Mouse (Mus musculus) midbrain, embryonic 16.5 days (tissue): ENCODE measurements around the gene Igfbp3. TPM values are rescaled to one million over a fixed set of nuclear protein-coding genes. Genes with fewer than 3 reads are reported as not detected.

Experiments used
- ATAC-seq: fragments of 200-750 bp; cut with Nextera tagmentation; 2 replicates; pipeline ENCODE4 v1.8.0; 2017; ENCODE audit warnings: moderate TSS enrichment
- H3K27ac ChIP-seq: fragments of 300-500 bp; sonication (generic); 2 replicates; pipeline ENCODE4 v1.5.1; 2014; ENCODE audit warnings: mild to moderate bottlenecking, low read length, mixed read lengths
- H3K27me3 ChIP-seq: fragments of 300-500 bp; sonication (generic); 2 replicates; pipeline ENCODE4 v1.6.1; 2014; ENCODE audit warnings: low read depth, low read length, mixed read lengths; ENCODE audit not compliant: control insufficient read depth, insufficient read depth
- H3K36me3 ChIP-seq: fragments of 300-500 bp; sonication (generic); 2 replicates; pipeline ENCODE4 v1.6.1; 2014; ENCODE audit warnings: mild to moderate bottlenecking, low read length, moderate library complexity, mixed read lengths; ENCODE audit not compliant: control insufficient read depth, insufficient read depth
- H3K4me1 ChIP-seq: fragments of 300-500 bp; sonication (generic); 2 replicates; pipeline ENCODE4 v1.6.1; 2014; ENCODE audit warnings: mild to moderate bottlenecking, low read length, mixed read lengths; ENCODE audit not compliant: control insufficient read depth, insufficient read depth
- H3K4me2 ChIP-seq: fragments of 300-500 bp; sonication (generic); 2 replicates; pipeline ENCODE4 v1.6.1; 2014; ENCODE audit warnings: mild to moderate bottlenecking, low read length, mixed read lengths
- H3K4me3 ChIP-seq: fragments of 300-500 bp; sonication (generic); 2 replicates; pipeline ENCODE4 v1.5.1; 2014; ENCODE audit warnings: low read depth, mild to moderate bottlenecking, low read length, moderate library complexity, mixed read lengths
- H3K9ac ChIP-seq: fragments of 300-500 bp; sonication (generic); 2 replicates; pipeline ENCODE4 v1.6.1; 2014; ENCODE audit warnings: low read depth, low read length, mixed read lengths
- H3K9me3 ChIP-seq: fragments of 300-500 bp; sonication (generic); replicated peaks from 2 replicates; pipeline ENCODE4 v1.6.1; 2014; ENCODE audit warnings: mild to moderate bottlenecking, low read length, mixed read lengths; ENCODE audit not compliant: control insufficient read depth, poor library complexity, severe bottlenecking
- WGBS: fragments of 180-500 bp; shearing (Covaris S2); extraction: QIAGEN DNeasy Blood & Tissue Kit; methylation state at CpG from one replicate; pipeline ENCODE4 v1.1.7; 2014; 5-methylcytosine and 5-hydroxymethylcytosine counted together
- polyA plus RNA-seq: library from polyadenylated mRNA; unstranded; fragments of >200 nt; fragmentation: Nextera tagmentation; extraction: Ambion mirVana; gene quantifications from 2 replicates; pipeline ENCODE4 v1.2.1, GENCODE M21; 2015

The Igfbp3 gene
- polyA plus RNA-seq, 1 experiment from 2014 or later = 15.6 TPM

DNA sequence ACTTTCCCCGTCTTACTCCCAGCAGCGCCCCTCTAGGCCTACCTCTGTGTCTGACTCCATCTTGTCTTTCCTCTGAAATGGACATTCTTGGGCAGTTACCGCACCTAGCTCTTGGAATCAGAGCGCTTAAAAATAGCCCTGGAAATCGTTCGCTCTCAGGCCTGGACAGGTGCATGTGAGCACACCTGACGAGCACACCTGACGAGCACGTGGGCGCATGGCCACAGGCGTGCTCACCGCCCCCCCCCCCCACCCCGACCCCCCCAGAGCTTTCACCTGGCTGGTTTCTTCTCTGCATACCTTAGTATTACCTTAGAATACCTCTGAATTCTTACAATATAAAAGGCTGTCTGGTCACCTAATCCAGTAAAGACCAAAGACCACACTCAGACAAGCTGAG lies 25.3 kb downstream of the Igfbp3 start, which contains the start of gene Gm11985:
Gene Gm11985 (minus strand): TSS at position 101 of the 400 bp plus-strand sequence.
- no peak for ATAC-seq

DNA sequence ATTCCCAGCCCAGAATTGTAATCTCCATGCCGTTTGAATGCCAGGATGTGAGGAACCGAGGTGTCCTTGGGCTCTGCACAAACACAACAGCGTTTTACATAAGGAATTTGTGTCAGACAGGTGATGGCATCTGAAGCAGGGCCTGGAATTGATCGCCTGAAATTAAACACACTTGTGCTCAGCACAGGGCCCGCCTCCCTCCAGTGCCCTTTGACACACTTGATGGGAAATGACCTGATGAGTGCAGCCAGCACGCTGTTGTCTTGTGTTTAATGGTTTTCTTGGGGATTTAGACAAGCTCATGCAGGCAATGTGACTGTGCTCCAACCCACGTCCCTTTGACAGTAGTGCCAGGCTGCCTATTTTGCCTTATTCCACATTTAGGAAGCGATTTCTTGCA lies 26.3 kb downstream of the Igfbp3 start:
- H3K4me2 ChIP-seq = no peak overlapping the region
- no peaks in the 10 kb centered on the region for H3K27me3 ChIP-seq
- H3K36me3 ChIP-seq = no peaks in the 10 kb centered on the region
- H3K4me1 ChIP-seq = no peaks in the 10 kb centered on the region
- no peak overlapping the region for H3K27ac ChIP-seq
- no peaks in the 10 kb centered on the region for H3K9me3 ChIP-seq
- ATAC-seq = no peak
- H3K4me3 ChIP-seq = no peak overlapping the region
- H3K9ac ChIP-seq = no peak overlapping the region
- 60% methylated on average over 8 of the region's 8 CpGs for WGBS

More for the DNA sequence above, 25.3 kb downstream of the Igfbp3 start, which contains the start of gene Gm11985:
- H3K36me3 ChIP-seq = no peaks in the 10 kb centered on the region
- 88% methylated on average over 13 of the region's 13 CpGs for WGBS
- H3K9me3 ChIP-seq = no peaks in the 10 kb centered on the region
- no peaks in the 10 kb centered on the region for H3K4me1 ChIP-seq
- H3K4me2 ChIP-seq = no peak within 1 kb of the TSS
- no peaks in the 10 kb centered on the region for H3K27me3 ChIP-seq
- H3K9ac ChIP-seq = no peak within 1 kb of the TSS
- H3K4me3 ChIP-seq = no peak within 1 kb of the TSS
- no peak within 1 kb of the TSS for H3K27ac ChIP-seq

DNA sequence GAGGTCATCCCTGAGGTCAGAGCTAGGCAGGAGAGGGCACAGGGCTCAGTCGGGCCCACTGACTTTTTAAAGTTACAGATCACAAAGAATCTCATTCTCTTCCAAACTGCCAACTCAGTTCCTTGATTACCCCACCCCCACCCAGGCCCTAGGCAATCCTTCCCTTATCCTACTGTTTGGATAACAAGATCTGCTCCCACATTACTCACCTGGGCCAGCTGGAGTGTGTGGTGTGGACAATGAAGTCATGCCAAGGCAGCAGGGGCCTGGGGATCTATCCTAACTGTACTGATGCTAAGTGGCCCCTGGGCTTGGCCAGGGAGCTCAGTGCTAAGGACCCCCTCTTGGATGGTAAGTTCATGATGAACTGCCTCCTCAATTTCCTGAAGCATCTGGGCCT lies 29.3 kb downstream of the Igfbp3 start:
- WGBS = 29% methylated on average over 1 of the region's 1 CpGs
- Histone ChIP-seq H3K4me1 (no peaks in the 10 kb centered on the region), H3K9ac (no peak overlapping the region), H3K36me3 (no peaks in the 10 kb centered on the region), H3K4me3 (no peak overlapping the region), H3K9me3 (no peaks in the 10 kb centered on the region), H3K27ac (no peak overlapping the region), H3K27me3 (no peaks in the 10 kb centered on the region), H3K4me2 (no peak overlapping the region)
- no peak for ATAC-seq

DNA sequence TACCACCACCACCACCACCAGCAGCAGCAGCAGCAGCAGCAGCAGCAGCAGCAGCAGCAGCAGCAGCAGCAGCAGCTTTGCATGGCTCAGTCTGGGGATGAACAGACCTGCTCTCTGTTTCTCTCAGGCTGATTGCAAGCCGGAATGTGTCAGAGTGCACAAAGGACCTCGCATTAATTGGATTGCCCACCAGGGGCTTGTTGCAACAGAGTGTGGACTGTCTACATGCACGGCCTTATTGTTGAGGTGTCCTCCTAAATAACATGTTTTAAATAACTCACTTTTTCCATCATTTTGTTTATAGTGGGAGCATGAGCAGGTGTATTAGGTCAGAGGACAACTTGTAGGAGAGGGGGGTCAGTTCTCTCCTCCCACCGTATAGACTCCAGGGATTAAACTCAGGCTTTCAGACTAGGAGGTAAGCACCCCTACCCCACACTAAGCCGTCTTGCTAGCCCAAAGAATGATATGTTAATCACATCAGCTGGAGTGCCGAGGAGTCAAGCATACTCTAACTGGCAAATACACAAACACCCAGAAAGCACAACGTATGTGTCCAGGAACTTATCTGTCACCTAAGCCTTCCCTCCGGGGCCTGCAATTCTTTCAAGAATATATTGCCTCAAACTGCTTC lies 31.2 kb downstream of the Igfbp3 start:
- H3K4me1 ChIP-seq = no peaks in the 10 kb centered on the region
- H3K9ac ChIP-seq = no peak overlapping the region
- no peak overlapping the region for H3K4me3 ChIP-seq
- ATAC-seq = peak; percentile 78
- H3K36me3 ChIP-seq = no peaks in the 10 kb centered on the region
- no peaks in the 10 kb centered on the region for H3K9me3 ChIP-seq
- H3K4me2 ChIP-seq = no peak overlapping the region
- H3K27ac ChIP-seq = no peak overlapping the region
- 8% methylated on average over 8 of the region's 8 CpGs for WGBS
- no peaks in the 10 kb centered on the region for H3K27me3 ChIP-seq

DNA sequence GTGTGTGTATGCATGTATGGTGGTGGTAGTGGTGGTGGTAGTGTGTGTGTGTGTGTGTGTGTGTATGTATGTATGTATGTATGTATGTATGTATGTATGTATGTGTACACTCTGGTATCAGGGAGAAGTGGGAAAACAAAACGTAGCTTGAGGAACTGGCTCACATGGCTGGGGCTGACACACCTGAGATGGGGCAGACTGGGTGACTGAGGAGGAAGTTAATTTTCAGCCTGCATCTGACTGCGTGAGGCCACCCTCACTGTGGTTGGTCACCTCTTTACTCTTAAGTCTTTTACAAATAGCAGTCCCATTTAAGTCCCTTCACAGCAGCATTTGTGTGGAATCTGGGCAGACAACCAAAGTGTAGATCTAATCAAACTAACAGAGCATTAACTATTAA lies 34.4 kb downstream of the Igfbp3 start:
- no peaks in the 10 kb centered on the region for H3K4me1 ChIP-seq
- H3K27ac ChIP-seq = no peak overlapping the region
- H3K9me3 ChIP-seq = no peaks in the 10 kb centered on the region
- no peaks in the 10 kb centered on the region for H3K36me3 ChIP-seq
- H3K9ac ChIP-seq = no peak overlapping the region
- WGBS = 87% methylated on average over 2 of the region's 2 CpGs
- no peak overlapping the region for H3K4me2 ChIP-seq
- no peak for ATAC-seq
- H3K4me3 ChIP-seq = no peak overlapping the region
- no peaks in the 10 kb centered on the region for H3K27me3 ChIP-seq

DNA sequence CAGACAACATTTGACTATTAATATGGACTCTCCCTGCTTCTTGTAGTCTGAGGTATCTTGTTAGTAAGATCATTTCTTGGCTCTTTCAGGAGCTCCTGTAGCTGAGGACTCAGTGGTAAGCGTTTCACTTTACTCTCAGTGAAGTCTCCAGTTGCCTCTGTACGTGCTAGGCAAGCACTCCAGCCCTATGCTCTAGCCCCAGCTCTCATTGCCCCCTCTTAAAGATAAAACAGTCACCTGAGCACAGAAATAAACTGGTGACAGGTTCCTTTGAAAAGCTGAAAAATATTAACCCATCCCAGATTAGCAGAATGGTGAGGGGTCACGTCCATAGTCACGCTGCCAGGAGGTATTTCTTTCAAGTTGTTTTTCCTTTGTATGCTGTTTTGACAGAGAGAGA lies 35.0 kb downstream of the Igfbp3 start:
- H3K9me3 ChIP-seq = no peaks in the 10 kb centered on the region
- 68% methylated on average over 4 of the region's 4 CpGs for WGBS

DNA sequence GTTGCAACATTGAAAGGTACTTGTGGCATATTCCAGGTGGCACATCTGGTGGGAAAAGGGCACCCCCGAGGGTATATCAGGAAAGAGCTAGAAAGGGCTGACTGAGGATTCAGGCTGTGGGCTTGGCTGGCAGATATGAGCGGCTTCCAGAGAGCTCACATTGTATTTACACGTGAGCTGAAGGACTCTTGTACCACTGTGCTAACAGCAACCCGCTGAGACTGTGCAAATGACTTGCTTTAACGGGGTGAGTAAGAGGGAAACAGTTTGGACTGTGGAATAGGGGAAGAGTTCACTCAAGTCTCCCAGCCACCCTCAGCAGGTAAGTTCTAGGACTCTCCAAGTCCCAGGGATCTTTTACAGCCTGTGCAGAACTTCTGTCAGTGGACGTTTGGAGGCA lies 40.1 kb downstream of the Igfbp3 start:
- no peaks in the 10 kb centered on the region for H3K27me3 ChIP-seq
- H3K4me2 ChIP-seq = no peak overlapping the region
- H3K27ac ChIP-seq = no peak overlapping the region
- H3K4me1 ChIP-seq = no peaks in the 10 kb centered on the region
- no peak for ATAC-seq
- H3K9me3 ChIP-seq = no peaks in the 10 kb centered on the region
- no peak overlapping the region for H3K4me3 ChIP-seq
- peaks cover 11% of the 10 kb centered on the region; the same call in 1 of the 2 replicates for H3K36me3 ChIP-seq
- WGBS = 87% methylated on average over 6 of the region's 6 CpGs
- H3K9ac ChIP-seq = no peak overlapping the region

More for the DNA sequence above, 35.0 kb downstream of the Igfbp3 start:
- H3K4me1 ChIP-seq = no peaks in the 10 kb centered on the region
- H3K27ac ChIP-seq = no peak overlapping the region
- no peaks in the 10 kb centered on the region for H3K27me3 ChIP-seq
- no peak overlapping the region for H3K4me3 ChIP-seq
- no peaks in the 10 kb centered on the region for H3K36me3 ChIP-seq
- ATAC-seq = no peak
- no peak overlapping the region for H3K4me2 ChIP-seq
- no peak overlapping the region for H3K9ac ChIP-seq

DNA sequence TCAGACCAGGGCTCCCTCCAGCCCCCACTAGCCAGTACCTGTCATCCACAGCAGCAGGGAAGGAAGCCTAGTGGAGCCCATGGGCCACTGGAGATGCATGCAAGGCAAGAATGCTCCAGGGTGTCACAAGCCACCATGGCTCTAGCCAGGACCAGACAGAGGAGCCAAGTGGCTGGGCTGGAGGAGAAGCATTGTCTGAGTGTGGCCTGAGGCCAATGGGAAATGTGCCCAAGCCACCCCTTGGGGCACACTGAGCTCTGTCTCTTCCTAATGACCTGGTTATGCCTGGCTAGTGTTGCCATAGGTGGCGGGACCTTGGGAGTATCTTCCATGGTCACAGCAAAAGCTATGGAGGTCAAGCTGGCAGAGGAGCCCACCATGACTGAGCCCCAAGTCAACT lies 44.1 kb downstream of the Igfbp3 start:
- Histone ChIP-seq H3K4me2 (no peak overlapping the region), H3K4me3 (no peak overlapping the region), H3K4me1 (no peaks in the 10 kb centered on the region), H3K27ac (no peak overlapping the region), H3K9ac (no peak overlapping the region), H3K9me3 (no peaks in the 10 kb centered on the region), H3K36me3 (peaks cover 11% of the 10 kb centered on the region; the same call in 1 of the 2 replicates), H3K27me3 (no peaks in the 10 kb centered on the region)
- WGBS = 92% methylated on average over 1 of the region's 1 CpGs
- ATAC-seq = 0 out of 2 replicates have a peak, but pooled peaks have one; percentile 23

DNA sequence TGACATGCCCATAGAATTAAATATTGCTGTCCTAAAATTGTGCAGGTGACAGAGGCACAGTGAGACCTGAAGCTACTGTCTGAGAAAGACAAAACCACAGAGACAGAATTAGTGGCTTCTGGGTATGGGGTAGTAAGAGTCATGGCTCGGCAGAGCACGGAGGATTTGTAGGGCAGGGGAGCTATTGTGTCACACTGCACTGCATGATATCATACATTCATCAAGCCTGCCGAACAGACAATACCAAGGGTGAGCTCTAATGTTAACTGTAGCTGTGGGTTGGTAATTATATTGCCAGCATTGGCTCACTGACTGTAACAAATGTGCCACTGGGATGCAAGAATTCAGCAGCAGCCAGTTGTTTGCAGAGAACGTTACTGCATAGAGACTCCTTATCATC lies 49.3 kb downstream of the Igfbp3 start:
- Histone ChIP-seq H3K9me3 (no peaks in the 10 kb centered on the region), H3K9ac (no peak overlapping the region), H3K27ac (no peak overlapping the region), H3K4me3 (no peak overlapping the region), H3K27me3 (no peaks in the 10 kb centered on the region), H3K4me1 (peaks cover 7% of the 10 kb centered on the region), H3K4me2 (no peak overlapping the region), H3K36me3 (0 out of 2 replicates have a peak, but pooled peaks cover 2% of the 10 kb centered on the region)
- 37% methylated on average over 4 of the region's 4 CpGs for WGBS
- ATAC-seq = no peak
